Mouse (Mus musculus) forebrain, embryonic 16.5 days (tissue): ENCODE results near the gene Cfap161. TPM values are rescaled to one million over a fixed set of nuclear protein-coding genes. Genes with fewer than 3 reads are reported as not detected.
A peak's percentile ranks its signal among the peaks of the same experiment; 100 is the strongest.

ENCODE experiments used
- ATAC-seq: fragments of 200-750 bp; cut with Nextera tagmentation; 2 replicates; pipeline ENCODE4 v1.8.0; 2017; ENCODE audit warnings: mild to moderate bottlenecking, moderate library complexity
- H3K27ac ChIP-seq: fragments of 300-500 bp; sonication (generic); 2 replicates; pipeline ENCODE4 v1.5.1; 2014; ENCODE audit warnings: low read length, control low read depth
- H3K27me3 ChIP-seq: fragments of 300-500 bp; sonication (generic); replicated peaks from 2 replicates; pipeline ENCODE4 v1.6.1; 2014; ENCODE audit warnings: low read length; ENCODE audit not compliant: control insufficient read depth, insufficient read depth
- H3K36me3 ChIP-seq: fragments of 300-500 bp; sonication (generic); 2 replicates; pipeline ENCODE4 v1.6.1; 2014; ENCODE audit not compliant: control insufficient read depth, insufficient read depth
- H3K4me1 ChIP-seq: fragments of 300-500 bp; sonication (generic); replicated peaks from 2 replicates; pipeline ENCODE4 v1.6.1; 2014; ENCODE audit warnings: low read length; ENCODE audit not compliant: control insufficient read depth, insufficient read depth
- H3K4me2 ChIP-seq: fragments of 300-500 bp; sonication (generic); 2 replicates; pipeline ENCODE4 v1.6.1; 2014; ENCODE audit warnings: mild to moderate bottlenecking, low read length, control low read depth
- H3K4me3 ChIP-seq: fragments of 300-500 bp; sonication (generic); replicated peaks from 2 replicates; pipeline ENCODE4 v1.5.1; 2014; ENCODE audit warnings: mild to moderate bottlenecking, low read length, control low read depth
- H3K9ac ChIP-seq: fragments of 300-500 bp; sonication (generic); replicated peaks from 2 replicates; pipeline ENCODE4 v1.6.1; 2014; ENCODE audit warnings: low read depth, low read length, control low read depth
- H3K9me3 ChIP-seq: fragments of 300-500 bp; sonication (generic); 2 replicates; pipeline ENCODE4 v1.6.1; 2016; ENCODE audit warnings: low read length; ENCODE audit not compliant: control insufficient read depth
- WGBS: fragments of 180-500 bp; shearing (Covaris S2); extraction: QIAGEN DNeasy Blood & Tissue Kit; methylation state at CpG from one replicate; pipeline ENCODE4 v1.1.7; 2014; 5-methylcytosine and 5-hydroxymethylcytosine counted together
- polyA plus RNA-seq: library from polyadenylated mRNA; unstranded; fragments of >200 nt; fragmentation: Nextera tagmentation; extraction: Ambion mirVana; gene quantifications from 2 replicates; pipeline ENCODE4 v1.2.1, GENCODE M21; 2015

The Cfap161 gene
- polyA plus RNA-seq, 1 experiment from 2014 or later, result 0.73 TPM

- peak; percentile 91 for ATAC-seq
- WGBS, result 32% methylated on average over 6 of the region's 6 CpGs
- H3K9me3 ChIP-seq, result no peaks in the 10 kb centered on the region
- no peak overlapping the region for H3K4me3 ChIP-seq
- H3K27ac ChIP-seq, result peak overlapping the region; percentile 46; the same call in 1 of the 2 replicates
- no peak overlapping the region for H3K9ac ChIP-seq
- H3K36me3 ChIP-seq, result no peaks in the 10 kb centered on the region
- peaks cover 21% of the 10 kb centered on the region for H3K4me1 ChIP-seq
- H3K27me3 ChIP-seq, result no peaks in the 10 kb centered on the region
- H3K4me2 ChIP-seq, result no peak overlapping the region
Measured at GRCm38 (mm10) chr7:83809060-83809459, 14.4 kb upstream of the Cfap161 start.

- Histone ChIP-seq H3K36me3 (no peaks in the 10 kb centered on the region), H3K9ac (no peak overlapping the region), H3K4me3 (no peak overlapping the region), H3K4me2 (no peak overlapping the region), H3K4me1 (peaks cover 14% of the 10 kb centered on the region), H3K27me3 (no peaks in the 10 kb centered on the region), H3K27ac (no peak overlapping the region), H3K9me3 (no peaks in the 10 kb centered on the region)
- no peak for ATAC-seq
- 73% methylated on average over 6 of the region's 6 CpGs for WGBS
Measured at GRCm38 (mm10) chr7:83806934-83807333, 12.3 kb upstream of the Cfap161 start.

- whole genome bisulfite sequencing, result 78% methylated on average over 4 of the region's 4 CpGs
- H3K9me3 ChIP-seq, result no peaks in the 10 kb centered on the region
- H3K27me3 ChIP-seq, result no peaks in the 10 kb centered on the region
- H3K9ac ChIP-seq, result no peak overlapping the region
- H3K4me3 ChIP-seq, result no peak overlapping the region
- no peak for ATAC-seq
- no peak overlapping the region for H3K4me2 ChIP-seq
- H3K4me1 ChIP-seq, result peaks cover 3% of the 10 kb centered on the region
- no peak overlapping the region for H3K27ac ChIP-seq
- H3K36me3 ChIP-seq, result no peaks in the 10 kb centered on the region
Measured at GRCm38 (mm10) chr7:83803777-83804176, 9.1 kb upstream of the Cfap161 start.

GRCm38 (mm10) chr7:83802509-83802908 lies 7.8 kb upstream of the Cfap161 start:
- peak; percentile 67 for ATAC-seq
- no peak overlapping the region for H3K9ac ChIP-seq

GRCm38 (mm10) chr7:83802007-83802406 lies 7.3 kb upstream of the Cfap161 start:
- Histone ChIP-seq H3K4me3 (no peak overlapping the region), H3K9me3 (no peaks in the 10 kb centered on the region), H3K27me3 (no peaks in the 10 kb centered on the region), H3K27ac (no peak overlapping the region), H3K4me2 (no peak overlapping the region), H3K36me3 (no peaks in the 10 kb centered on the region), H3K4me1 (no peaks in the 10 kb centered on the region), H3K9ac (no peak overlapping the region)
- WGBS, result 83% methylated on average over 2 of the region's 2 CpGs
- ATAC-seq, result no peak

More at GRCm38 (mm10) chr7:83802509-83802908, 7.8 kb upstream of the Cfap161 start:
- 67% methylated on average over 7 of the region's 7 CpGs for WGBS
- no peaks in the 10 kb centered on the region for H3K4me1 ChIP-seq
- H3K9me3 ChIP-seq, result no peaks in the 10 kb centered on the region
- no peaks in the 10 kb centered on the region for H3K36me3 ChIP-seq
- no peak overlapping the region for H3K27ac ChIP-seq
- H3K27me3 ChIP-seq, result no peaks in the 10 kb centered on the region
- no peak overlapping the region for H3K4me3 ChIP-seq
- H3K4me2 ChIP-seq, result no peak overlapping the region

GRCm38 (mm10) chr7:83801483-83801875 lies 6.8 kb upstream of the Cfap161 start:
- Histone ChIP-seq H3K27me3 (no peaks in the 10 kb centered on the region), H3K4me2 (no peak overlapping the region), H3K4me3 (no peak overlapping the region), H3K27ac (no peak overlapping the region), H3K9me3 (no peaks in the 10 kb centered on the region), H3K4me1 (no peaks in the 10 kb centered on the region), H3K9ac (no peak overlapping the region), H3K36me3 (no peaks in the 10 kb centered on the region)
- no peak for ATAC-seq
- 94% methylated on average over 6 of the region's 6 CpGs for WGBS

GRCm38 (mm10) chr7:83800561-83801482 lies 6.1 kb upstream of the Cfap161 start:
- Histone ChIP-seq H3K27me3 (no peaks in the 10 kb centered on the region), H3K27ac (no peak overlapping the region), H3K4me3 (no peak overlapping the region), H3K9me3 (no peaks in the 10 kb centered on the region), H3K4me2 (no peak overlapping the region), H3K36me3 (no peaks in the 10 kb centered on the region), H3K9ac (no peak overlapping the region), H3K4me1 (0 out of 2 replicates have a peak, but pooled peaks cover 3% of the 10 kb centered on the region)
- 83% methylated on average over 8 of the region's 8 CpGs for WGBS
- ATAC-seq, result no peak

- Histone ChIP-seq H3K9me3 (no peaks in the 10 kb centered on the region), H3K4me1 (0 out of 2 replicates have a peak, but pooled peaks cover 4% of the 10 kb centered on the region), H3K36me3 (no peaks in the 10 kb centered on the region), H3K4me2 (no peak overlapping the region), H3K9ac (no peak overlapping the region), H3K27ac (no peak overlapping the region), H3K27me3 (no peaks in the 10 kb centered on the region), H3K4me3 (no peak overlapping the region)
- WGBS, result 98% methylated on average over 2 of the region's 2 CpGs
- ATAC-seq, result no peak
Measured at GRCm38 (mm10) chr7:83800071-83800470, 5.4 kb upstream of the Cfap161 start.

GRCm38 (mm10) chr7:83798004-83798403 lies 3.3 kb upstream of the Cfap161 start:
- H3K4me2 ChIP-seq, result no peak overlapping the region
- no peaks in the 10 kb centered on the region for H3K27me3 ChIP-seq
- no peak for ATAC-seq
- H3K4me3 ChIP-seq, result no peak overlapping the region
- H3K9me3 ChIP-seq, result no peaks in the 10 kb centered on the region
- H3K9ac ChIP-seq, result no peak overlapping the region
- H3K36me3 ChIP-seq, result no peaks in the 10 kb centered on the region
- no peak overlapping the region for H3K27ac ChIP-seq
- H3K4me1 ChIP-seq, result peaks cover 10% of the 10 kb centered on the region; the same call in 1 of the 2 replicates
